Mouse (Mus musculus): Measurements from ENCODE around the gene Mup2. TPM values are rescaled to one million over a fixed set of nuclear protein-coding genes. Genes with fewer than 3 reads are reported as not detected.
"Not testable (repeated sequence)": the region's sequence is repeated elsewhere in the genome, so short reads cannot be mapped to it uniquely, and the experiment has no call there.

Gene Mup2
- not detected for total RNA-seq (2021)

DNA sequence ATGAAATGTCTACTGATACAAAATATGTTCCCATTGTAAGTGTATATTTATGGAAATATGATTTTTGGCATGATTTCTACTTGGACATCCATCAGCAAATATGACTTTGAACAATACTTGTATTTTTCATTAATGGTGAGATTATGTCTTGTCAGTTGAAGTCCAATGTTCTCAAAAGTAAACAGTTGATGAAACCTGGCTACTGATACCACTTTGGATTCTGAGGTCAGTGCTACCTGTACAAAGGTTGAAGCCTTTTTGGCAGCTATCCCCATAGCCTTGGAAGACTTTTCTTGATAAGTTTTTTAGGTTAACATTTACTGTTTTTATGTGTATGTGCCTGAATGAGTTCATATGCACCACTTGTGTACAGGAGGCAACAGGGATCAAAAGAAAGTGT, at the start of gene Mup2:
Gene Mup2, minus strand, starts transcription at position 101 of the 400 bp plus-strand sequence.
- DNase-seq; intact Hi-C loops (cut with DNase I): not testable (repeated sequence)

Other genes with a start within 250 kb of the Mup2 start
- gene Slc46a2, start 239.2 kb downstream of the Mup2 start, total RNA-seq (2021), result under 1 TPM in 1 of 2 experiments, not detected in 1; 0.16 TPM
- not detected for gene Mup4, start 193.6 kb downstream of the Mup2 start, total RNA-seq (2021)
- gene Mup6, start 190.0 kb downstream of the Mup2 start, total RNA-seq (2021), result not detected
- not detected for gene Mup7, start 83.8 kb downstream of the Mup2 start, total RNA-seq (2021)
- gene Mup8, start 68.3 kb upstream of the Mup2 start, total RNA-seq (2021), result not detected